Mouse (Mus musculus) cerebellum, postnatal 14 days (tissue): Measurements from ENCODE around the gene Slc9a3r2.

Experiments used
- DNase-seq, 2 experiments: peaks; one replicate each; pipeline ENCODE4 v3.0.0; 2021; ENCODE audit warnings: mixed read lengths in 2 of 2

Slc9a3r2 gene

GRCm38 (mm10) chr17:24590943-24591342 is 59.2 kb downstream of the Slc9a3r2 start:
- DNase-seq = peak; percentile 67 to 79
